Mouse (Mus musculus): ENCODE results near the gene Itprid1.

DNA sequence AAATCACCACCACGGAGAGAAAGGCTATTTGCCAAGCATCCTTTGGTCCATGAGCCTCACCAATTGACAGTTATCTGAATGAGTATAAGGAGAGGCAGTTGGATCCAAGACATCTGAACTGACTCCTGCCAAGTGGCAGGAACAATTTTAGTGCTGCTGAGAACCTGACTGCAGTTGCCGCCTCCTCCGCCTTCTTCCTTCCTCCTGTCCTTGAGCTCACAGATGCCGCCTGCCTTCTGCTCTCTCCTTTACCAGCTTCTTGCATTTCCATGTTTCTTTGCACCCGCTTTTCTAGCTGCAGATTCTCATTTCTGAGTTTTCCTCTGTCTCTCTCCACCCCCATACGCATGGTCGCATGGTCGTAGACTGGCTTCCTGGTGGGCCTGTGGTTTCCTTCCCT, 25.5 kb upstream of the Itprid1 start:
- no peak for TF ChIP-seq CTCF (IDR thresholded peaks at IDR 0.05; ENCODE audit: insufficient read depth, low read depth, low read length)
- no peak for TF ChIP-seq POLR2A (IDR thresholded peaks at IDR 0.05; ENCODE audit: insufficient read depth, low read depth, low read length)
